Mouse (Mus musculus) C2C12 (cell line): ENCODE data around the gene Gm5622.
"Not testable (repeated sequence)": the region's sequence is repeated elsewhere in the genome, so short reads cannot be mapped to it uniquely, and the experiment has no call there.

Source experiments
- CEBPB ChIP-seq: IDR thresholded peaks from one replicate; pipeline ENCODE4 v1.6.1; 2011; ENCODE audit warnings: low read depth, mild to moderate bottlenecking, control low read depth, moderate library complexity
- CTCF ChIP-seq: IDR thresholded peaks from one replicate; pipeline ENCODE4 v1.5.1; 2011; ENCODE audit not compliant: control insufficient read depth, insufficient read depth, insufficient read length
- MAX ChIP-seq: IDR thresholded peaks from one replicate; pipeline ENCODE4 v1.6.1; 2011; ENCODE audit warnings: mild to moderate bottlenecking, control low read depth
- USF1 ChIP-seq: IDR thresholded peaks from one replicate; pipeline ENCODE4 v1.6.1; 2011; ENCODE audit warnings: low read depth, mild to moderate bottlenecking, control low read depth, moderate library complexity

DNA sequence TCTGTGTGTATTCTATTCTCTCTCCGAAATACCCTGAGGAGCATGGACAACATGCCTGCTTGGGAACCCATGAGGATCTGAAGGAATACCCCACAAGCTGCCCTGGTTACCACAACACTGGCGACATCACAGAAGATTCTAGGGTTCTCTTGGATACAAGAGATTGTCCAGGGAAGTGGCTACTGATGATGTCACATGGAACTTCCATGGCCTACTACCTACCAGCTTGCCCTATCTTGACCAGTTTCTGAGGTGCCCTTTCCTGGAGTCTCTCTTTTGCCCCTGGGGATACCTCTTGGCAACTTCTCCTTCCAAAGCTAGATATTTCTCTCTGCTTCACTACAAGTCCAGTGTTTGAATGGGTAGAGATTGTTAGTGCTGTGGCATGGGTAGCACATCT is 142.8 kb downstream of the Gm5622 start, which contains the start of gene Gm17079:
- TF ChIP-seq CTCF, MAX, USF1, CEBPB: not testable (repeated sequence)
